Mouse (Mus musculus): ENCODE data around the gene Oas3. TPM values are rescaled to one million over a fixed set of nuclear protein-coding genes. Genes with fewer than 3 reads are reported as not detected.

Oas3 gene
- 0.26 TPM for polyA plus RNA-seq (2014; fragmentation: Illumina TruSeq; extraction: RNeasy Lipid Tissue Mini Kit (QIAGEN cat#74804))

DNA sequence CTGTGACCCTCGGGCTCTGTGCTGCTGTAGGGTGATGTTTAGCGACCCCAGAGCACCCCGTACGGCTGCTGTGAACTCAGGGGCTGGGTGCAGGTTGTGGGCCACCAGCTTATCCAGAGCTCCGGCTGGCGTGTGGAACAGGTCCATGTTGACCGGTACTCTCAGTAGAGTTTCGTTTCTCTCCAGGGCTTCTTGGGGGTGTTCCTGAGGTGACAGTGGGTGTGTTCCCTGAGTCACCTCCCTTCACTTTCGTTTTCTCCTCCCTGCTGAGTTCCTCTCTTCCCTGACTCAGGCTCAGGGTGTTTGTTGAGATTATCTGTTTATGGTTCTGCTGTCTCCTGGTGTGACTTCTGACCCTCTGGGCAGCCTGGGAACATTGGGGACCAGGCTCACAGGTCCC is at the start of gene Oas3:
Gene Oas3 (minus strand): TSS at position 184 of the 400 bp plus-strand sequence.

DNA sequence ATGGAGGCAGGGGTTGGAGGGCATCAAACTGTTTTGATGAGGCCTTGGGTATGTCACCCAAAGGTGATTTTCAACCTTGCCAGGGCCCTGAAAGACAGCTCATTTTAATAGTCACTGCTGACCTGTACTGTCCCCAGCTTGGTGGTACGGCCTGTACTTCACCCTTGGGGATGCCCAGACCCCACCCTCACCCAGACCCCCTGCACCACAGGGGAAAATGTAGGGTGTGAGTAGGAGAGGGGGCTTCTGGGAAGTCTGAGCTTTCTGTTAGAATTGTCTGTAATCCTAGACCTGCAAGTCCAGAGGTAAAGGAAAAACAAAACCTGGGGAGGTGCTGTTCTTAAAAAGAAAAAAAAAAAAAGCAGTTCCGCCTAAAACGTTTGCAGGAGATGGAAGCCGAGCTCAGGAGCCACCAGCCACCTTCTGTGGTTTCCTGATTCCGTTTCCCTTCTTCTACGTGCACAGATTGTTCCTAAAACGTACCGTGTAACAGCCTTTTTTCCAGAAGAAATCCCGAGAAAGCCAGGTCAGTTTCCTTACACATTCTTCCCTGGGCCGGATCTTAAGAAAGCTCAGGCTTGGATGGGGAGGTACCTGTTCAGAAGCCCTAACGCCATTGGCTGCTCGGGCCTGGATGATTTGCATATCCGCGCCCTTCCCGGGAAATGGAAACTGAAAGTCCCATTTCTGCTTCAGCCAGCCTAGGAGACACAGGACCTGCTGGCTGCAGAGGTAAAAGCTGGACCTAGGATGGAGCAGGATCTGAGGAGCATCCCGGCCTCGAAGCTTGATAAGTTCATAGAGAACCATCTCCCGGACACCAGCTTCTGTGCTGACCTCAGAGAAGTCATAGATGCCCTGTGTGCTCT is 34.7 kb upstream of the Oas3 start, which contains the start of gene Oas1c:
Gene Oas1c (minus strand): TSS at position 564 of the 869 bp plus-strand sequence.

DNA sequence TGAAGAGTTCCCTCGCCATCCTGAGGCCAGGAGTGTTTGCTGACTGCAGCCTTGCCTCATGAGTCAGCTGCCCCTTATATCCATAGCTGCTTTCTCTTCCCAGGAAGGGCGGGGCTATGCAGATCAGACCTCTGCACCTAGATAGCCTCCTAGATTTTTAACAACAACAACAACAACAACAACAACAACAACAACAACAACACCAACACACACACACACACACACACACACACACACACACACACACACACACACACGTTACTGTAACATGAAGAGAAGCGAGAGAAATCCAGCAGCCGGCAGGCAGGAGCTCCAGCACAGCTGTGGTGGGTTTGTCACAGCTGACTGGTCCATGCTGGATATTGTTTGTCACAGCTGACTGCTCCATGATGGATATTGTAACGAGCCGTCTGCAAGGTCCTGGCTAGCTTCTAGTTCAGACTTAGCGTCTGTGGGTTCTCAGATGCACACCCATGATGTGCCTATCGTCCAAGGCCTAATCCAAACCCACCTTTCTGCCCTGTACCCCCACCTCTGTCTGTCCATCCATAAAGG is 18.1 kb upstream of the Oas3 start, which contains the start of gene Oas1e:
Gene Oas1e (minus strand): TSS at position 51 of the 555 bp plus-strand sequence.

DNA sequence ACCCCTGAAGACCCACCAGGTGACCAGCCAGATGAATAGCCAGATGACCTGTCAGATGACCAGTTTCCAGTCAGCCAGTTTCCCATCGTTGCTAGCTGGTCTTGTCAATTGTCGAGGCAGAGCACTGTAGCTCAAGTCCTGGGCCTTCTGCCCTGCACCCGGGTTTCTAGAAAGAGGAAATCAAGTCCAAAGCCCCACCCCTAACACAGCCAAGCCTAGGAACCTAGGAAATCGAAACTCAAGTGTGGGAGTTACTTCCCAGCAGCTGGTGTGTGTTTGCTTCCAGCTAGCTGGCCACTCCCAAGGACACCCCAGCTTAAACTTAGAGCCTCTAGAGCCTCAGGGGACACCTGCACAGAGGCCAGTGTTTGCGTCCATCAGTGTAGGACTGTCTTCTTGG is 27.8 kb downstream of the Oas3 start, which contains the start of gene Oas2:
Gene Oas2 (minus strand): TSS at position 166 of the 400 bp plus-strand sequence.

DNA sequence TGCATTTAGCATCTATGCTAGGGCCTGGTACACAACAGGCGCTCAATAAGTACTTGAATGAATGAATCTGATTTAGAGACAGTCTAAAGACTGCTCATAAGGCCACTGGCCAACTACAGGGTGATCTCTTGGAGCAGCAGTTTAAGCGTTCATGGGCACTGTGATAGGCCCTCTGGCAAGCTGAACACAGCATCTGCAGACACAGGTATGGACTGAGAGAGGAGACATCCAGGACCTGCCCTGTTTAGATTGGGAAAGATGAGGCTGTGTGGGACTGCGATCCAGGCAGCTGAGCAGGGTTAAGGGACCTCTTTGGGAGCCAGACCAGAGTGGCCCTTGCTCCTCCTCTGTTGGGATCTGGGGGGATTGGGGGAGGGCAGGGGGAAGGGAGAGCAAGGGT is 65.6 kb downstream of the Oas3 start, which contains the start of gene Dtx1:
Gene Dtx1 (minus strand): TSS at position 101 of the 400 bp plus-strand sequence.

Other genes with a start within 250 kb of the Oas3 start
- gene Tpcn1, start 189.0 kb downstream of the Oas3 start, polyA plus RNA-seq (2014; fragmentation: Illumina TruSeq; extraction: RNeasy Lipid Tissue Mini Kit (QIAGEN cat#74804)), result 3.1 TPM
- gene Iqcd, start 188.6 kb downstream of the Oas3 start, polyA plus RNA-seq (2014; fragmentation: Illumina TruSeq; extraction: RNeasy Lipid Tissue Mini Kit (QIAGEN cat#74804)), result not detected
- gene Rita1, start 165.1 kb downstream of the Oas3 start, polyA plus RNA-seq (2014; fragmentation: Illumina TruSeq; extraction: RNeasy Lipid Tissue Mini Kit (QIAGEN cat#74804)), result not detected
- gene Ddx54, start 164.9 kb downstream of the Oas3 start, polyA plus RNA-seq (2014; fragmentation: Illumina TruSeq; extraction: RNeasy Lipid Tissue Mini Kit (QIAGEN cat#74804)), result 0.60 TPM
- gene Cfap73, start 143.4 kb downstream of the Oas3 start, polyA plus RNA-seq (2014; fragmentation: Illumina TruSeq; extraction: RNeasy Lipid Tissue Mini Kit (QIAGEN cat#74804)), result not detected
- gene Rasal1, start 128.8 kb downstream of the Oas3 start, polyA plus RNA-seq (2014; fragmentation: Illumina TruSeq; extraction: RNeasy Lipid Tissue Mini Kit (QIAGEN cat#74804)), result not detected
- 0.34 TPM for gene Dtx1, start 65.7 kb downstream of the Oas3 start, polyA plus RNA-seq (2014; fragmentation: Illumina TruSeq; extraction: RNeasy Lipid Tissue Mini Kit (QIAGEN cat#74804))
- gene Oas2, start 27.8 kb downstream of the Oas3 start, polyA plus RNA-seq (2014; fragmentation: Illumina TruSeq; extraction: RNeasy Lipid Tissue Mini Kit (QIAGEN cat#74804)), result 0.68 TPM
- gene Oas1e, start 17.9 kb upstream of the Oas3 start, polyA plus RNA-seq (2014; fragmentation: Illumina TruSeq; extraction: RNeasy Lipid Tissue Mini Kit (QIAGEN cat#74804)), result 6.4 TPM
- 6.7 TPM for gene Oas1c, start 34.9 kb upstream of the Oas3 start, polyA plus RNA-seq (2014; fragmentation: Illumina TruSeq; extraction: RNeasy Lipid Tissue Mini Kit (QIAGEN cat#74804))
- not detected for gene Oas1f, start 69.7 kb upstream of the Oas3 start, polyA plus RNA-seq (2014; fragmentation: Illumina TruSeq; extraction: RNeasy Lipid Tissue Mini Kit (QIAGEN cat#74804))
- 9.7 TPM for gene Oas1h, start 83.8 kb upstream of the Oas3 start, polyA plus RNA-seq (2014; fragmentation: Illumina TruSeq; extraction: RNeasy Lipid Tissue Mini Kit (QIAGEN cat#74804))
- not detected for gene Oas1g, start 110.0 kb upstream of the Oas3 start, polyA plus RNA-seq (2014; fragmentation: Illumina TruSeq; extraction: RNeasy Lipid Tissue Mini Kit (QIAGEN cat#74804))
- gene Oas1a, start 129.9 kb upstream of the Oas3 start, polyA plus RNA-seq (2014; fragmentation: Illumina TruSeq; extraction: RNeasy Lipid Tissue Mini Kit (QIAGEN cat#74804)), result 1.1 TPM
- gene Oas1d, start 136.9 kb upstream of the Oas3 start, polyA plus RNA-seq (2014; fragmentation: Illumina TruSeq; extraction: RNeasy Lipid Tissue Mini Kit (QIAGEN cat#74804)), result 3.2 TPM
- gene Rph3a, start 232.4 kb upstream of the Oas3 start, polyA plus RNA-seq (2014; fragmentation: Illumina TruSeq; extraction: RNeasy Lipid Tissue Mini Kit (QIAGEN cat#74804)), result 0.77 TPM